Mouse (Mus musculus) hindlimb bud, embryonic 11.5 days (tissue): Measurements from ENCODE around the gene Zfp92.
"Not testable (repeated sequence)": the region's sequence is repeated elsewhere in the genome, so short reads cannot be mapped to it uniquely, and the experiment has no call there.

Experiments used
- DNase-seq: peaks from one replicate; pipeline ENCODE4 v3.0.0-alpha.2; 2012; ENCODE audit warnings: low read depth, low spot score; ENCODE audit errors: extremely low spot score

Zfp92 gene

DNA sequence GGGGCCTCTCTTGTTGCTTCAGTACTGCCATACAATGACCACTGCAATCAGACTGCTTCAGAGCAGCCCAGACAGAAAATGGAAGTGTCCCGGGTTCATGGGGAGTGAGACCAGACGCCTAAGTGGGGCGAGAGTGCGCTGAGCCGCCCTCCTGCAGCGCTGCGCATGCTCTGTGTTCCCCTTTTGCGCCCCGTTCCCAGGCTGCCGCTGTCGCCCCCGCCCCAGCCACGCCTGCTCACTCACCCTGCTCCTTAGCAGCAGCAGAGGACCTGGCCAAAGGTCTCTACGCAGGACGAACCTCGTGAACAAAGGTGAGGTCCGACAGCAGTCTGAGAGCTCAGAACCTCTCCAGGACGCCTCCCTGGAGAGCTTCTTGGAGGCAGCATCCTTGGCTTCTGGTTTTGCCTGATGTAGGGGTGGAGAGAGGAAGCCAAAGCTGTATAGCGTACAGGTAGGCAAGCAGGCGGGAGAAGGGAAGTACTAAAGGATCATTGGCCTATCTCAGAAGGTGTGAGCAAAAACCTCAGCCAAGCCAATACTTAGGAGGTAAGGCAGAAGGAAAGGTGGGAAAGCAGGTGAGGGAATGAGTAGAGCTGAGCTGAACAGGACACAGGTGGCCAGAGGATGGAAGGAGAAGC, at the start of gene Zfp92:
Gene Zfp92, plus strand, starts transcription at position 217 of the 638 bp plus-strand sequence.
- no peak for DNase-seq

DNA sequence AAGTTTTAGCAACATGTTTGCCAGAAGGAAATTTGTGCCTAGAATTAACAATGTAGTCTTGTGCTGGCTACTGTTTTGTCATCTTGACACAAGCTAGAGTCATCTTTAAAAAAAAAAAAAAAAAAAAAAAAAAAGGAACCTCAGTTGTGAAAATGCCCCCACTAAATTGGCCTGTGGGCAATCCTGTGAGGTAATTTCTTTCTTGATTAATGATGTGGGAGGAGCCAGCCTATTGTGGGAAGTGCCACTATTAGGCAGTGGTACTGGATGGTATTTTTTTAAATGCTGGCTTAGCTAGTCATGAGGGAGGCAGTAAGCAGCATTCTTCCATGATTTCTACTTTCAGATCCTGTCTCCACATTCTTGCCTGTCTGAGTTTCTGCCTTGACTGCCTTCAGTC, 47.6 kb upstream of the Zfp92 start:
- no peak for DNase-seq

DNA sequence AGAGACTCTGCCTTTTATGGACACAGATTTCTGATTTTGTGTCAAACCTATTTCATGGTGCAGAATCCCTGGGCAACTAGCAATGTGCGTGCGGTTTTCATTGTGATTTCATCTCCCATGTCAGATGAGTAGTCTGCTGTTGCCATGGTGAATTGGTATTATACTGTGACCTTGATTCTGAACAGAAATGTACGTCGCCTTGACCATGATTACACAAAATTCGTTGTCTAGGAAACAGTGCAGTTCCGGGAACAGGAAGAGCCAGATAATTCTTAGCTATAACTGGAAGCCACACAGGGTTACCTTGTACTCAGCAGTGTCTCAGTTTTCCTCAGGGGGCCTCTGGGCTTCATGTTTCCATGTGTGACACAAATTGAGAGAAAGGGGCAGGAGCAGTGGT, 26.5 kb upstream of the Zfp92 start:
- no peak for DNase-seq

DNA sequence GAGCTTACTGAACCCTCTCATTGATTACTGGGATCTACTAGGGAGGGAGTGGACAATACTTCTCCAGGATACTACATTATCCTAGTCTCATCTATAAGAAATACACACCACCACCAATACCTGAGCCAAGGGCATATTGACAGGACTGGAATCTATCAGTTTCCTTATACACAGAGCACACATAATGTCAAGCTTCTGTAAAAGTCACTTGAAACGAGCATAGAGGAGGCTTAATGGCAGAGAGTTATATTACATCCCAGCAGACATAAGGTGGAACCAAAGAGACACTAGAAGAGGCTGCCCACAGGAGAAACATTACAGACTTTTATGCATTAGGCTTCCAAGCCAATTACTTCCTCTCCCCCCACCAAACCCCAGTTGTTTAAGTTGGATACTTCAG, 26.0 kb upstream of the Zfp92 start:
- DNase-seq: no peak

DNA sequence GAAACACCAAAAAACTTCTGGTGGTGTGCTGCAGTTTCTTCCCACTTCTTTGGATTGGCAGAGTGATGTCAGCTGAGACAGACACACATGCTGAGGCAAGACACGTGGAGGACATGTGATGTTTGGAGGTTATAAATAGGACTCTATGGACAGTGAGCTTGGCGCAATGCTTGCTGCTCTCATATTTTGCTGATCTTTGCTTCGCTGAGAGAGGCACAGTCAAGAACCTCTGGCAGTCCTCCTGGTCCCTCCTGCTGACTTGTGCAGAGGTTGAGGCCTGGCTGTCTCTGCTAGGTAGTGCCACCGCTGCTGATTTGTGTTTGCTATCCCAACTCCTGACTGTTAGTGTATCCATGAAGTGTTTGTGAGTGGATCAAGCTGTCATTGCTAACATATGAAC, 19.4 kb upstream of the Zfp92 start:
- no peak for DNase-seq

DNA sequence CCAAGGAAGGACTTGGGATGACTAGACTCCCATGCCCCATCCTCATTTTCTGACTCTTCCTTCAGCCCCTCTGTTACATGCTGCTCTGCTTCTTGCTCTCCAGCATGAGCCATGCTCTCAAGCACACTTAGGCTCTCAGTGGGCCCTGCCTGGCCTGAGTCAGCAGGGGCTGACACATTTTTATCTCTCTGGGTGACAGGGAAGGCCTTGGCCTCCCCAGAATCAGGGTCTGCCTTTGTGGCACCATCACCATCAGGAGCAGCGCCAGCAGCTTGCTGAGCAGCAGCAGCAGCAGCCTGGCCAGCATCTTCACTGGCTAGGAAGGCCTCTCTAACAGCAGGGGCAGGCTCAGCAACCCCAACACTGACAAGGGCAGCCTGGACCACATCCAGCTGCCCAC, 14.4 kb upstream of the Zfp92 start:
- DNase-seq: no peak

DNA sequence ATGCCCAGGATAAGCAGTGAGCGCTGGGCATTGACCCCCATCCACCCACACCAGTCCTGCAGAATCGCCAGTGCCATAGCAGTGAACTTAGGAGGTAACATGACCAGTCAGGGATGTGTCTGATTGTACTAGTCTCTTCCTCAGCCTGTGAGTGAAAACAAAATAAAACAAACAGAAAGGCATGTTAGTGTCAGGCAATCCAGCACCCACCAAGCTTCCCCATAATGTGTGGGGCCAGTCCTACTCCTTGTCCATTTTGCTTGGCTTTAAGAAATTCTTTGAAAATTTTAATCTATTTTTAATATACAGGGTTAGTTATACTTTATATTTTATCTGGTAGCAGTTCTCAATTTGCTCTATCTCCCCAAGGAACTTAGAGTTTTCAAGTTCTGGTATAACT, 12.3 kb upstream of the Zfp92 start, which contains the start of gene Gm18336:
Gene Gm18336, minus strand, starts transcription at position 101 of the 400 bp plus-strand sequence.
- not testable (repeated sequence) for DNase-seq

DNA sequence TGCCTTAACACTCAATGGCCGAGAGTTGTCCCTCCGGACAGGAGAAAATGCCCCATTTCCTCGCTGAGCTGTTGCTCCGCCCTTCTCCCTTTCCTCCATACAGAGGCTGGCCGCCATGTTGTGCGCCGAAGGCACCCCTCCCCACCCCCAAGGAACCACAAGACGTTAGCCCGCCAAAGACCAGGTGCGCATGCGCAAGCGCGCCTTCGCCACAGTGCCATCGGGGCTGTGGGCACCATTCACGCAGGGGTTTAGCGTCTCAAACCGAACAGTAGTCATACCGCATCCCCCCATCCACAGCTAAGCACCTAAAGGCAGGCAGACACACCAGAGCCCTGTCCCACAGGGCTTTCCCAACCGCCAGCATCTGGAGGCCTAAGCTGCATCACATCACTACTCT, 9.9 kb upstream of the Zfp92 start:
- DNase-seq: no peak

DNA sequence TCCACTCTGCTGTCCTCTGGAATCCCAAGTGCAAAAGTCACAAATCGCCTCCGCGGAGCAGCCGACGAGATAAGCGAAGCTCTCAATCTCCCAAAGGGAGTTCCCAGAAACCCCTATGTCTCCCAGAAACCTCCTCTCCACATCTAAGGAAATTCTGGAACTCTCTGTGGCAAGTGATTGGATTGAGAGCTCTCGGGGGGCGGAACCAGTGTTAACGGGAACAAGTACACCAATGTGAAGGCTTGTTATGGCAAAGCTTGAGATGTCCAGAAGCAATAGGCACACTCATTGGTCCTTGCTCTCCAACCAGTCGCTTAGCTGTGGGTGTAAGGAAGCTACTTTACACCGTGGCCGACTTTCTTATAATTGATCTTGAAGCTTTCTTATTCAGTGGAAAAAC, 9.3 kb upstream of the Zfp92 start:
- DNase-seq: no peak

DNA sequence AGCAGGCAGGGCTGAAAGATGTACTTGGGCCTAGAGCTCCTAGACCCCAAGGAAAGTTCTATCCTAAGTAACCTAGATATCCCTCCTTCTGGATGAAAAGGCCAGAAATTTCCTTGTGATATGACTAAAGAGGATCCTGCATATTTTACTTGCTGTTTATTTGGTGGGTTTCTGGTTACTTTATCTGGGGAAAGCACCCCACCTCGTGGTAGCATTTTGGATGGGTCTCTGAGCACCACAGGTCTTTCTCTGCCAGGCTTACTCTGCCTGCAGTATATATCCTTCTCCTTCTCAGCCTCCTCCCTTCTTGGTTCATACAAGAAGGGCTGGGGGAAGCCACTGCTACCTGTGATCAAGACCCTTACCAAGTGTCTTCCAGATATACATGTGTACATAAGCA, 1.9 kb downstream of the Zfp92 start:
- DNase-seq: no peak

DNA sequence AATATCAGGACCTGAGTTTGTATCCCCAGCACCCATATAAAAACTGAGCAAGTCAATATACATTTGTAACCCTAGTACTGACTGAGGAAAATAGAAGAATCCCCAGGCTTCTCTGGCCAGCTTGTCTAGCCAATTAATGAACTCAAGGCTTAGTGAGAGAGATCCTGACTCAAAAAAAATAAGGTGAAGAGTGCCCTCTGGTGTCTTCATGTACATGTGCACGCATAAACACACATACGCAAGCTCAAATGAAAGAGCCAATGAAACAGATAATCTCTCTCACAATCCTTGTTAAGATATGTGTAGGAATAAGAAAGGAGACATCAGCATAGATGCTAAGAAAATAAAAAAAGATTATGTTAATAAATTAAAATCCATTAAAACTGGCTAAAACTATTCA, 19.1 kb downstream of the Zfp92 start:
- DNase-seq: no peak

DNA sequence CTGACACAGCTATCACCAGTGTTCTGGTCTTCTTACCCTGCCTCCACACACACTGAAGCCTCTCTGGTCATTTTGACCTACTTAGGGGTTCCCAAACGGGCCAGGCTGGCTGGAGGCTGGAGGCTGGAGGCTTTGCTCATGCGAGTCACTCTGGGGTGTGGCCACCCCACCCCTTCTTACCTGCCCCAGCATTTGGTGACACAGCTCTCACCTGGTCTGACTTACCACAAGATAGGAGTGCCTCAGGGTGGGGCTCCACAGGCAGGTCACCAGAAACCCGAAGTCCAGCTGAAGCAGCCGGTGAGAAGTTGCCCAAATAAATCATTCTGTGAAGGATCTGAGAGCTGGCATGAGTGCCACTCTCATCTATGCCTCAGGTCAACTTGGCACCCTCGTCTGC, 22.0 kb downstream of the Zfp92 start:
- DNase-seq: no peak

DNA sequence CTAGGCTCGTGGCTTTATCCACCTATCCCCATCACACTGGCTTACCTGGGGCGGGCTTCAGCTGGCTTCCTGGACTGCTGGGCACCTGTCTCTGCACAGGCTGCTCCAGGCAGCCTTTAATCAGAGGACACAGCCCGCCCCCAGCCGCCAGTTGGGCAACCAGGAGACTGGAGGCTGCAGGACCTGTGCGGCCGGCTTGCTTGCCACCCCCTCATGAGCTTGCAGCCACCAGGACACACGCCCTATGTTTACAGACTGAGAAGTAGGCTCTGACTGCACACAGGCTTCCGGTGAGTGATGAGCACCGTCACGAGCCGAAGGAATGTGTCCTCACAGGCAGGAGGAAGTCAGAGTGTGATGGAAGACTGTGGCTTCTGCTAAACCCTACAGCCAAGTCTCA, 24.4 kb downstream of the Zfp92 start, which contains the start of gene Trex2:
Gene Trex2, minus strand, starts transcription at position 93 of the 400 bp plus-strand sequence.
- DNase-seq: no peak

DNA sequence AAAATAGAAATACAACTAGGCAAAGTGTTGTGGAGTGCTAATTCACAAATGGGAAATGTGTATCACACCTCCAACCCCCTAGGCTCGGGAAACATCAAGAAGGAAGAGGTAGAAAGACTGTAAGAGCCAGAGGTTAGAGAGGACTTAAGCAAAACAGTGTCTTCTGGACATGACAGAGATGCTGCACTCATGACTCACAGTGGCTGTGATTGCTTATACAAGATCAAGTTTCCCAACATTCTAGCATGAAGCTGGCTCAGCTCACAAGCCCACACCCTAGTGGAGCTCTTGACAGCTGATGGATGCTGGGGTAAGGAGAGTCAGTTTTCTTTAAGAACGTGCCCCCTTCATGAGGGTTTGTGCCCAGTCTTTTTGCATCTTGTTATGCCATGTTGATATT, 30.5 kb downstream of the Zfp92 start:
- no peak for DNase-seq

DNA sequence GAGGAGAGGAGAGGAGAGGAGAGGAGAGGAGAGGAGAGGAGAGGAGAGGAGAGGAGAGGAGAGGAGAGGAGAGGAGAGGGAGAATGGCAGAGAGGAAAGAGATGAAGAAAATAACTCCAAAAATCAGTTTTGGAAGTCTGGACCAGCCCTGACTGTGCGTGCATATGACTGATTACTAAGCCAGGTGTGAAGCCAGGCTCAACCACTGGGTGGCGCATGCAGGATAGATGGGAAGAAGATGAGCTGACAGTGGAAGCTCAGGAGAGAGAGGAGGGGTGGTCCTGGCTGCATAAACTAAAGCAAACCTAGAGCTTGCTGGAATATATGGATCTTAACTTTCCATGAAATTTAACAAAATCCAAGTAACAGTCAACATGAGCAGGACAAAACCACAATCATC, 41.1 kb downstream of the Zfp92 start:
- DNase-seq: no peak

DNA sequence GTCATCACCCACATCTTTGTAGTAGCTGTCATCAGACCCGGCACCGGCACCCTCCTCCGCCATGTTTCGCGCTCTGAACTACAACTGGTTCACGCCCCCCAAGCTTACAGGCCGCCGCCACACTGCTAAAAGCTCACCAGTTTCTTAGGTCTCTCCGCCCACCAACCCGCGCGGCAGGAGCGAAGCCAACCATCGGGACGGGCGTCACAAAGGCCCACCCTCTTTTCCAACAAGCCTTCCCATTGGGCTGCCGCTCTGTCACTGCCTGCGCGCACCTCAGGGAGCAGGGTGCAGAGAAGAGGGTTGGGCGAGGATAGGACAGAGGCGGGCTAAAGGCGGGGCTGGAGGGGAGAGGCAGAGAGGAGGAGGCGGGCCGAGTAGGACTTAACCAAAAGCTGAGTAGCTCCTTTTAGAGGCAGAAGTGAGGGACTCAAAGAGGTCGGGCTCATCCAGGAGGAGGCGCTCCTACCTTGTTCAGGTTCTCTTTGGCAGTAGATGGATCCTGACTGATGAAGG, 48.0 kb downstream of the Zfp92 start, which contains the start of gene Haus7:
Gene Haus7, minus strand, starts transcription at position 168 of the 516 bp plus-strand sequence.
- DNase-seq: peak; percentile 50

DNA sequence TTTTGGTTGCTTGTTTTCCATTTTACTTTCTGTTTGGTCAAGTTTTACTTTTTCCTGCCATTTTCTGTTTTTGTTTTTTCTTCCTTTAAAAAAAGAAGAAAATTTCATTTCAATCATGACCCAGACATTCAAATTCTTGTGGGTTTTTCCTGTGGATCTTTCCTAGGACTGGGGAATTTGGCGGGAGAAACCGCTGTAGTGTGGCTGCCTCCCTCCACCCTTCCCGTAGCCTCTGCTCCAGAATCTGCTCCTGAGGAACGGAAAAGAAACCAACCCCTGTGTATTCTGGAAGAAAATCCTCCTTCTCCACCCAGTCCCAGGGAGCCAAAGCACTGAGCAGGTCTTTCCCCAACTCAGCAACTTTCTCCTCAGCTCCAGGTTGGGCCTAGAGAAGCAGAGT, 49.9 kb downstream of the Zfp92 start:
- DNase-seq: no peak

DNA sequence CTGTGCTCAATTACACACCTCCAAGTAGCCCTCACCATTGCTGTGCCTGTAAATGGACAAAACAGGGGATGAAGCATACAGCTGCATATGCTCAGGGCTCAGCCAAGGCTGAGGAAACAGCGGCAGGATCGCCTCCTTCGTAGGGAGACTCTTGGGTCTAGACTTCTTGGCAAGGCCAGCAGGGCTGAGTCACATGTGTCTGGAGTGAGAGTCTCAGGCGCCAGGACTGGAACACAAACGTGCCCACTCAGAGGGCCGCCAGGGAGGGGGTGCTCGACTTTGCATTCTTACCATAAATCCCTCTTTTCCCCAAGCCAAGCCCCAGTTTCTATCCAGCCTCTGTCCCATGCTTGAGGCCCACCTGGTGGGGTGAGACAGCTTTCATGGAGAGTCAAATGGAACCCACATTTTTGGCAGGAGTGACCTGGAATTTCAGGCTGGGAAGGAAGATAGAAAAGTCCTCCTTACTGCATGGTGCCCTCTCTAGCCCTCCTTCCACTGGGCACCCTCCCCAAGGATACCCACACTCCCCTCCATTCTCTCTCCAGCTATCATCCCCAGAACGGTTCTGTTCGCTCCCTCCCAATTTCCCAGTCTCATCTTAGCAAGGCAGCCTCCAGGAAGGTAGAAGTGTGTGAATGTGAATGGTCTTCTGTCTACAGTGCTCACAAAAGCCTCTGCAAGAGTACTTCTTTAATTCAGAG, 54.7 kb downstream of the Zfp92 start:
- no peak for DNase-seq

DNA sequence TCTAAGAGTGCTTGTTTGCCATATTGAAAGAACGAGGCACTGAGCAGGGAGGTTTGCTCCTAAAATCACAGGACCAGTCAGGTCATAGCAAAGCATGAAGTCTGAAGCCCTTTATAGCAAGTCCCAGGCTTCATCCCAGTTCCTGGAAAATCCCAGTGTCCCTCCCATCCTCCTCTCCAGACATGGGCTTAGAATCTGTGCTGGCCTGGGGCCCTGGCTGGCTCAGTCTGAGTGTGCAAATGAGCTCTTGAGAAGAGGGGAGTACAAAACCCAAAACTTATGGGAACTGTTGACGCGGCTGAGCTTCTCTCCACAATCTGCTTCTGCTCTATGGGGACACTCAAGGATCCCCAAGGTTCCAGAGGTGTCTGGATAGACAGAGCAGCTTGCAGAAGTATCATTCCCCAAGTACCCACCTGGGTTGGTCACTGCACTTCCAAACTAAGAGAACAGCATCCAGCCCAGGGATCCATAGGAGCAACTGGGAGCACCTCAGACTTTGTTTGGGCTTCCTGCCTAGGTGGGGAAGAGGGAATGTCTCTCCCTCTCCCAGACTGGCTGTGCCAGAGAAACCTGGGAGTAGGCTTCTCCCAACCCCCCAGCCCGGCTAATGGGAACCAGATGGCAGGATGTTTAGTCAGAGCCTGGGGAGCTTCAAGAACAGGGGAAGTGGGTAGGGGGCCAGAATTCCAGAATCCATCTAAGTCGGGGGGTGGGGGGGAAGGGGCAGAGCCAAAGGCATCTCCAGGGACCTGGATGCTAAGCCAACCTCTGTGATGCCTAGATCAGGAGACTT, 56.7 kb downstream of the Zfp92 start:
- no peak for DNase-seq

DNA sequence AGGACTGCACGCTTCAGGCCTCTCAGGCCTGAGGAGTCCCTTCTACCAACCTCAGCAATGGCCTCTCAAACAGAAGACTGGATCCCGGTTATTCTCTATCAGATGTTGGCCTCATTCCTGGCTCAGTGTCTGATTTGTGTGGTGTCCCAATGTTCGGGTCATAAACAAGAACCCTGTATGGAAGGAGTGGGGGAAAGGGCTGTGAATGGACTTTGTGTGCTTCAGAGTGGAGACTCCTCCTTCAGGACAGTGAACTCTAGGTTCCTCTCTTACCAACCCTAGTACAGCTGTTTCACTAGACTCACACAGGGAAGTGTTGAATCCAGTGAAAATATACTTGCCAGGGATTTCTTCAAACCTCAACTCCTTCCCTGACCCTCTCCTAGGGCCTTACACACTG, 57.4 kb downstream of the Zfp92 start:
- DNase-seq: no peak

DNA sequence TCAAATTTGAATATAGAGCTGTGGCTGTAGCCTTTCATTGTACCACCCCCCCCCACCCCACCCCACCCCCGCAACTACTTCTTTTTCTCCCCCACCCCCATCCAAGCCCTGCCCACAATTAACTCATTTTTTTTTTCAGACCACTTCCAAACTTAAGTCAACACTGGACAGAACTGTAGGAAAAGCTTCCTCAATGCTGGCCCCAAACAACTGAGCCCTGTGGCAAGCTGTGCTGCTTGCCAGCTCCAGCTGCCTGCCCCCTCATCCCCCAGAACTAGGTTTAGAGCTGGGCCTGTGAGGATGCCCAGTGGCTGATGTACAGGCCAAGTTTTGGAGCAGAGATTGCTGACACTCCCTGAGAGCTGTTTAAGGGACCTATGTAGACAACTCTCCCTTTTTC, 57.9 kb downstream of the Zfp92 start:
- no peak for DNase-seq

DNA sequence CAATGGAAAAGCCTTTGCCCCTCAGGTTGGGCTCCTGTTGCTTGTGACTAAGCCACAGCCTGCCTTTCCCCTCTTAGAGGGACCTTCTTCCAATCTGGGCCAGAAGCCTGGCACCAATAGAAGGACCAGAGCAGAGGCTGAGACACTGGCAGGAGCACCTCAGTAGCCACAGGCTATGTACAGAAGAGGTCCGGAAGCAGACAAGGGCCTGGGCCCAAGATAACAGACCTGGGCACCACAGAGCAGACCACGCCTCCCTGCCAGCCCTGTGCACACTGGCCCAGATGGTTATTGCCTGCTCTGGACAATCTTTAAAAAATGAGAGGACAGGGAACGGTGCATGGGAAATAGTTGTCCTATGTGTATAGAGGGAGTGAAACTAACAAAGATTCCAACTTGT, 60.9 kb downstream of the Zfp92 start:
- no peak for DNase-seq
